Mouse (Mus musculus) c-Kit-negative CD71-positive TER-119-positive erythroid progenitor cells, embryonic 14.5 days (primary cell): ENCODE data around the gene Gtf3c2.

Experiments used
- DNase-seq: peaks from one replicate; pipeline ENCODE4 v3.0.0-alpha.2; 2013; ENCODE audit warnings: low read depth, low spot score

Gtf3c2 gene

GRCm38 (mm10) chr5:31149781-31150180, 30.2 kb downstream of the Gtf3c2 start:
- DNase-seq, result no peak

GRCm38 (mm10) chr5:31138968-31139425, 40.9 kb downstream of the Gtf3c2 start:
- DNase-seq, result no peak

DNA sequence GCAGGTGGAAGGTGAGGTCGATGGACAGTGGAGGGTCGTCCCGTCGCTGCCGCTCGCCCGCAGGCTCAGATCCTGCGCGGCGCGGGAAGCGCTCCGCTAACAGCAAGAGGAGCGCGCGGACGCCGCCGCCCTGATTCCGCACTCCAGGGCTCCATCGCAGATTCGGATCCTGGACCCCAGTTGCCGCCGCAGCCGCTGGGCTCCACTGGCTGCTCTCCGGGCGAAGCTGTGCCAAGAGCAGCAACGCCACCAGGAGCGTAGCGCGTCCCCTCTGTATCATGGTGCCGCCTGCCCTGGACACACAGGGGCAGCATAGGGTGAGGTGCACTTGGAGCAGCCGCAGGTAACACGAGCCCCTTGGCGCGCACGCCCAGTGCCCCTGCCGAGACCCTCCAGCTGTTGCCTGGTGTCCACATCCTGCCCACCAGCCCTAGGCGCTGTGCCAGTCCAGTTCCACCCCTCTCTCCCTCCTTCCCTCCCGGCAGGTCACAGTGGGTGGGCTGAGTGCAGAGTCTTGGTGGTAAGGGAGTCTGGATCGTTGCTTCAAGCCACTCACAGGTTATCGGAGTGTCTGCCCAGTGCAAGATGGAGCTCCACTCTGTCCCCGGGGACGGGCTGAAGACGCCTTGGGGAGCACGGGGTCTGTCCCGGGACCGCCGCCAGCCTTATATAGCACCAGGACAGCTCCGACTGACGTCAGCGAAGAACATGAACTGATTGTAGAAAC, 41.5 kb downstream of the Gtf3c2 start, which contains the start of gene Ucn:
Ucn (minus strand) TSS at position 589 of the 727 bp plus-strand sequence.
- DNase-seq, result no peak

DNA sequence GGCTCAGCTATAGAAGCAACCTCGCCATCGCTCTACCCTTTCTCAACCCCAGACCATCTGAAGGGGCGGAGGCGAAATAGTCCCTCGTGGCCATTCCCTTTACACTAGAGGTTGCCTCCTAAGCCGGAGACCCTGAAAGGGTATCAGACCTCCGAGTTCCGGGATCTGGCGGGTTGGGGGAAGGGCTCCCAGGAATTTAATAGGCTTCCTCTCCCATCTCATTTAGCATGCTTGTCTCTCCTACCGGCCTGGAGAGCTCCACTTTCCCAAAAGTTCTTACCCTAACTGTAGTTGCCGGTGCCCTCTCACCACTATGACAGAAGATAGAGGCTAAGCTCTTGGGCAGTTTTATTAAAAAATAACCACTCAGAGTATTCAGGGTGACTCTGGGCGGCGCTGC, 42.3 kb downstream of the Gtf3c2 start:
- DNase-seq, result no peak

DNA sequence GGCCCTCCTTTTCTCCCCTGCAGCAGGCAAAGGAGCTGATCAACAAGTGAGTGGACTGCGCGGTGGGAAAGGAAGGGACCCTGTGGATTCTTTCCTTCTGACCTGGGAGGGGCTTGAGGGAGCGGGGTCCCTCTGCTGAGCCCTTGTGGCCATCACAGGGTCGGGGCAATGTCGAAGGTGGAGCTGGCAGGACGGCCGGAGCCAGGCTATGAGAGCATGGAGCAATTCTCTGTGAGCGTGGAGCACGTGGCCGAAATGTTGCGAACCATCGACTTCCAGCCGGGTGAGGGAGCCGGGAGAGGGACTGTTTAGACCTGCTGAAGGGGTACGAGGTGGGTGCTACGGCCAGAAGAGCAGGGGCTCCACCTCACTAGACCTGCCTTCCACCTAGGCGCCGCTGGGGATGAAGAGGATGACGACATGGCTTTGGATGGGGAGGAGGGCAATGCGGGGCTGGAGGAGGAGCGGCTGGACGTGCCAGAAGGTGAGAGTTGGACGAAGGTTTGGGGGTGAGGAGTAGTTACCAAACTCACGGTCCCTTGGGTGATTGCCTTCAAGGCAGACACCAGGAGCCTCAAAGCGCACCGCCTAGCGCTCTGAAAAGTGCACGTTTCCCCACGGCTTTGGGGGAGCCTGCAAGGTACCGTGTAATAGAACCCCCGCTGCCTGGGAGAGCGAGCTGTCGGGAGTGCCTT, 43.1 kb downstream of the Gtf3c2 start:
- DNase-seq, result no peak

GRCm38 (mm10) chr5:31126050-31126449, 53.9 kb downstream of the Gtf3c2 start:
- no peak for DNase-seq

GRCm38 (mm10) chr5:31123481-31123880, 56.5 kb downstream of the Gtf3c2 start:
- DNase-seq, result no peak

DNA sequence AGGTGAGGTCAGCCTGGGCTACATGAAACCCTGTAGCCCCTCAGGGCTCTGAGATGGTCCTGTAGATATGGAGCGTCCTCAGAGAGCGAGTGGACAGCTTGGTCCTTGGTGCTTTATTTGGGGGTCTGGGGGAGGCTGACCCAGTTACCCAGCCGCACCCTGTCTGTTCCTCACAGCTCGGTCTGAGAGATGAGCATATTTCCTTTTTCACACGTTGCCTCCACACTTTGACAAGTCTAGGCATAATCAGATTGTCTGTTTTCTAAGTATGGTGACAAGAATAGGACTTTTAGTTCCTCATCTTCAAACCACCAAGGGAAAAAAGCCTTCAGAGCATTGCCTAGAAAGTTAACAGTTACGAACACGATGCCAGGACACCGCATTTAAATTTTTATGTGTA, 58.8 kb downstream of the Gtf3c2 start:
- DNase-seq, result no peak

- no peak for DNase-seq
These were observed 63.0 kb downstream of the Gtf3c2 start for GRCm38 (mm10) chr5:31116912-31117311.

GRCm38 (mm10) chr5:31116354-31116753, 63.6 kb downstream of the Gtf3c2 start, which contains the start of gene Trim54:
Gene Trim54 (plus strand): TSS chr5:31116712.
- DNase-seq, result no peak

DNA sequence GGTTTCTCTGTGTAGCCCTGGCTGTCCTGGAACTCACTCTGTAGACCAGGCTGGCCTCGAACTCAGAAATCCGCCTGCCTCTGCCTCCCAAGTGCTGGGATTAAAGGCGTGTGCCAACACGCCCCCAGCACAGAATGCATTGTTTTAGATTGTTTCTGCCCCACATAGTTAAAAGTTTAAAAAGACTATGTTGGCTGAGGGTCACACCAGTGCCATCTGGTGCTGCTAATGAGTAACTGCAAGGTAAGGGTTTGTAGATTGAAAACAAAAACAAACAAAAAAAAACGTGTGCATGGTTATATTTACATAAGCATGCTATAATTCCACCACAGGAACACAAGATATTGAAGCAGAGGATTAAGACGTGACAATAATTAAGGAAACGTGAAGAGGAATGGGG, 69.2 kb downstream of the Gtf3c2 start:
- DNase-seq, result no peak

DNA sequence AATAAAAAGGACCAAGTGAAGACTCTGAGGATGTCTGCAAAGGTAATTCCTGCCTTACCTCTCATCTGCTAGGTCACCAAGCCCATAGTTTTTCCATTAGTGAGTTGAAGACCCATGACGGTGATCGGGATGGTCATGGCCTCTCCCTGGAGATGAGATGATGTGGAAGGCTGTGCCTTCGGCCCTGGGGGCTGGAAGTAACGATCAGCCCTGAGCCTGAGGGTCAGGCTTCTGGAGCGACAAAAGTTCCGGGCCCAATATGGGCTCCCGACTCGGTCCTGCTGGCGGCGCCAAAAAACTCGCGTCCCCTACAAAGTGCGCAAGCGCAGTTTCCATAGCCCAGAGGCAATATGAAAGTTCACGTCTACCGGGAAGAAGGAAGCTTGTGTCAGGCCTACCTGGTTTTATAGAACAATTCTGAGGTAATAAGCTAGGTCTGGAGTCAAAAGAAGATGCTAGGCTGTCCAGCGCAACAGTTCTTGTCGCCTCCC, 71.9 kb downstream of the Gtf3c2 start, which contains the start of gene Slc30a3:
Slc30a3 (minus strand) TSS at position 238 of the 491 bp plus-strand sequence.
- DNase-seq, result no peak
